In the genomic region with DNA sequence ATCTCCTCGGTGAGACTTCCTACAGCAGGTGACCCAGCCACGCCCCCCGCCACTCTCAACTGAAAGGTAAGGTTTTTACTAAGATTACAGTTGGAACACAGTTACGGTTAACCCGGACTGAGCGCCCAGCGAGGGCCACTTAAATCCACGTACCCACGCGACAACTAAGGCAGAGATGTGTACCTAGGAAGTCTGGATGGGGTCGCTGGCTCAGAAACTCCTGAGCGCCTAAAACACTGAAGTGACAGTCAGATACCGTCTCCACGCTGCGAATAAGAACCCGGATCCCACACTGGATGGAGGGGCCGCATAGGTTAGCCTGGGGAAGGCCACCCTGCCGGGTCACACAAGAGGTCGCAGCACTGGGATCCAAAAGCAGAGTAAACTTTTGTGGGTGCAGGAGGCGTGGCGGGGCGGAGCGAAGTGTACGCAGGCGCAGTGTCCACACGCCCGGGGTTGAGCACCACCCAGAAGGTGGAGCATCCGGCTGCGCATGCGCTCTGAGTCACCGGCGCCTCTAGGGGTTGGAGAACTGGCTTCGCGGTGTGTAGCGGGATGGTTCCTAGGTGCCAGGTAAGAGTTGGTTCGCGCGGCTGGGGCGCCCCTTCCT, we compare ENCODE assay signal across 8 mouse cellular contexts. TPM values are rescaled to one million over a fixed set of nuclear protein-coding genes. Genes with fewer than 3 reads are reported as not detected.
A peak's percentile ranks its signal among the peaks of the same experiment; 100 is the strongest.
DNase-seq lines count a peak whose midpoint lies in the region; ATAC-seq and TF ChIP-seq lines count a peak whose summit lies in the region.

A gene (plus strand): TSS at position 486 of the 610 bp plus-strand sequence.

- under 1% methylated on average over 39 of the region's 39 CpGs for WGBS in heart, embryonic 10.5 days
- under 1% methylated on average over 39 of the region's 39 CpGs for WGBS in kidney, embryonic 15.5 days

- no peak for TF ChIP-seq CTCF in bone marrow macrophage, adult 2 months (IDR thresholded peaks at IDR 0.05; ENCODE audit: low read depth, low read length)
- TF ChIP-seq CTCF in embryonic fibroblast, embryonic 13.5 days (IDR thresholded peaks at IDR 0.05; ENCODE audit: borderline replicate concordance, insufficient read depth, low read length), result no peak

- H3K9ac ChIP-seq in kidney, embryonic 15.5 days, result peak within 1 kb of the TSS; percentile 56

- no peaks in the 10 kb centered on the region; the same call in 1 of the 2 replicates for H3K36me3 ChIP-seq in heart, embryonic 10.5 days
- H3K36me3 ChIP-seq in kidney, embryonic 15.5 days, result peaks cover 19% of the 10 kb centered on the region; the same call in 1 of the 2 replicates

- peaks cover 7% of the 10 kb centered on the region for H3K4me1 ChIP-seq in bone marrow macrophage, adult 2 months (ENCODE audit: control insufficient read depth, insufficient read depth, low read length)
- peaks cover 3% of the 10 kb centered on the region; the same call in 1 of the 2 replicates for H3K4me1 ChIP-seq in embryonic fibroblast, embryonic 13.5 days (ENCODE audit: control insufficient read depth, insufficient read depth, low read length)
- H3K4me1 ChIP-seq in heart, embryonic 10.5 days, result peaks cover 8% of the 10 kb centered on the region
- peaks cover 12% of the 10 kb centered on the region for H3K4me1 ChIP-seq in kidney, embryonic 15.5 days

- H3K27ac ChIP-seq in bone marrow macrophage, adult 2 months (ENCODE audit: insufficient read depth, low read depth, low read length), result peak within 1 kb of the TSS; percentile 2; the same call in 1 of the 2 replicates
- H3K27ac ChIP-seq in embryonic fibroblast, embryonic 13.5 days (ENCODE audit: insufficient read depth, low read length), result no peak within 1 kb of the TSS
- peak within 1 kb of the TSS; percentile 86 for H3K27ac ChIP-seq in heart, embryonic 10.5 days
- peak within 1 kb of the TSS; percentile 39; the same call in 1 of the 2 replicates for H3K27ac ChIP-seq in kidney, embryonic 15.5 days

- DNase-seq in A20 (ENCODE audit: low read depth, low spot score) (peak; percentile 94), liver (peak; percentile 98)
- DNase-seq in heart, embryonic 10.5 days (ENCODE audit: low spot score), result peak; percentile 95
- DNase-seq in spleen, postnatal 4 days (ENCODE audit: low spot score in 2 of 2), result peak; percentile 94 to 99

- H3K9me3 ChIP-seq in heart, embryonic 10.5 days, result no peaks in the 10 kb centered on the region
- no peaks in the 10 kb centered on the region for H3K9me3 ChIP-seq in kidney, embryonic 15.5 days (replicated peaks)

- TF ChIP-seq POLR2A in bone marrow macrophage, adult 2 months (IDR thresholded peaks at IDR 0.05; ENCODE audit: borderline replicate concordance, low read depth, low read length), result no peak
- TF ChIP-seq POLR2A in embryonic fibroblast, embryonic 13.5 days (IDR thresholded peaks at IDR 0.05; ENCODE audit: low read depth, low read length), result peak; percentile 78

- no peaks in the 10 kb centered on the region for H3K27me3 ChIP-seq in heart, embryonic 10.5 days (ENCODE audit: insufficient read depth, poor library complexity, severe bottlenecking)
- no peaks in the 10 kb centered on the region for H3K27me3 ChIP-seq in kidney, embryonic 15.5 days

- peak; percentile 100 for ATAC-seq in kidney, embryonic 15.5 days (replicated peaks; ENCODE audit: low FRiP score)
- peak; percentile 94 for ATAC-seq in monocyte, adult 5-6 weeks (replicated peaks; ENCODE audit: insufficient number of reproducible peaks, low FRiP score, low TSS enrichment, poor library complexity, severe bottlenecking)

- H3K4me3 ChIP-seq in bone marrow macrophage, adult 2 months (ENCODE audit: insufficient read depth, low read length), result peak within 1 kb of the TSS; percentile 80
- H3K4me3 ChIP-seq in embryonic fibroblast, embryonic 13.5 days (ENCODE audit: insufficient read depth, low read length), result peak within 1 kb of the TSS; percentile 97
- peak within 1 kb of the TSS; percentile 82 for H3K4me3 ChIP-seq in heart, embryonic 10.5 days
- peak within 1 kb of the TSS; percentile 85 for H3K4me3 ChIP-seq in kidney, embryonic 15.5 days (replicated peaks)

- H3K4me2 ChIP-seq in kidney, embryonic 15.5 days, result peak within 1 kb of the TSS; percentile 86

RNA-seq across cellular contexts. Expression of the gene that starts here (rescaled TPM):
- 49.9 and 50.9 TPM in 2 replicates for polyA plus RNA-seq in bone marrow macrophage, adult 2 months (2012; ENCODE audit: insufficient read depth, insufficient read length, missing spikeins)
- 45.0 and 58.2 TPM in 2 replicates for polyA plus RNA-seq in embryonic fibroblast, embryonic 13.5 days (2011; ENCODE audit: insufficient read length, low read depth, missing spikeins)
- 50.0 and 57.1 TPM in 2 replicates for polyA plus RNA-seq in heart, embryonic 10.5 days (2016; fragmentation: Nextera tagmentation; extraction: Ambion mirVana)
- polyA plus RNA-seq in kidney, embryonic 15.5 days (2015; fragmentation: Nextera tagmentation; extraction: Ambion mirVana), result 76.1 and 78.9 TPM in 2 replicates
- 22.6 to 25.6 TPM (median 23.7 TPM) in 3 replicates for total RNA-seq in monocyte, adult 5-6 weeks (2017)
